Mouse (Mus musculus): ENCODE measurements at regions not wholly inside any gene's neighbourhood (a gene's known extent, or its start where the extent isn't known, plus 50 kb on each side); places are given as distances from the start of the nearest gene placed in this dataset.
"Not testable (repeated sequence)": the region's sequence is repeated elsewhere in the genome, so short reads cannot be mapped to it uniquely, and the experiment has no call there.

GRCm38 (mm10) chr3:31508471-31508870 lies 198.3 kb upstream of the Slc7a14 start:
- DNase-seq (ENCODE audit: low spot score): no peak
- 83% methylated on average over 4 of the region's 4 CpGs for whole genome bisulfite sequencing
- no peak overlapping the region for H3K27ac ChIP-seq
- peaks cover 2% of the 10 kb centered on the region; the same call in 1 of the 2 replicates for H3K9me3 ChIP-seq
- H3K4me1 ChIP-seq (replicated peaks): no peaks in the 10 kb centered on the region
- no peaks in the 10 kb centered on the region for H3K27me3 ChIP-seq (ENCODE audit: insufficient read depth, poor library complexity, severe bottlenecking)
- H3K4me3 ChIP-seq: no peak overlapping the region
- no peaks in the 10 kb centered on the region for H3K36me3 ChIP-seq

GRCm38 (mm10) chr3:31499201-31499968 lies 189.2 kb upstream of the Slc7a14 start:
- H3K4me1 ChIP-seq (replicated peaks): no peaks in the 10 kb centered on the region
- H3K27me3 ChIP-seq (ENCODE audit: insufficient read depth, poor library complexity, severe bottlenecking): no peaks in the 10 kb centered on the region
- no peak overlapping the region for H3K4me3 ChIP-seq
- H3K27ac ChIP-seq: no peak overlapping the region
- H3K36me3 ChIP-seq: no peaks in the 10 kb centered on the region
- peaks cover 16% of the 10 kb centered on the region; the same call in 1 of the 2 replicates for H3K9me3 ChIP-seq
- no peak for DNase-seq (ENCODE audit: low spot score)
- 80% methylated on average over 10 of the region's 10 CpGs for WGBS

DNA sequence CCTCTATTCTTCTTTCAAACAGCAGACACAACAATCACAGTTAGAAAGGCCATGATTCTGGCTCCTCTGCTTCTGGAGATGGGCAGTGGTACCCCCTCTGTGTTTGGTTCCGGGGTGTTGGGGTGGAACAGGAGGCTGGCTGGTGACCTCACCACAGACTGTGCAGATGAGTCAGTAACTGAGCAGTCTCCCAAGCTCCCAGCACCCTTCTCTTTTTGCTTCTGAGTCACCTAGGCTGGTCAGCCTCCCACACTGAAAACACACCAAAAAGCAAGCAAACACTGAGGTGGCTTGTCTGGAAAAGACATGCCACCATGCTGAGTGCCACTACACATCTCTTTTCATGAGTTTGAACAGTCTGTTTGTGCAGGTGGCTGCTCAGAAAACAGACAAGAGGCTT lies 185.1 kb upstream of the Slc7a14 start:
- Histone ChIP-seq H3K9me3 (peaks cover 16% of the 10 kb centered on the region; the same call in 1 of the 2 replicates), H3K4me3 (no peak overlapping the region), H3K4me1 (replicated peaks) (no peaks in the 10 kb centered on the region), H3K27me3 (ENCODE audit: insufficient read depth, poor library complexity, severe bottlenecking) (no peaks in the 10 kb centered on the region), H3K27ac (no peak overlapping the region), H3K36me3 (no peaks in the 10 kb centered on the region)
- WGBS: 90% methylated on average over 1 of the region's 1 CpGs
- DNase-seq (ENCODE audit: low spot score): no peak

DNA sequence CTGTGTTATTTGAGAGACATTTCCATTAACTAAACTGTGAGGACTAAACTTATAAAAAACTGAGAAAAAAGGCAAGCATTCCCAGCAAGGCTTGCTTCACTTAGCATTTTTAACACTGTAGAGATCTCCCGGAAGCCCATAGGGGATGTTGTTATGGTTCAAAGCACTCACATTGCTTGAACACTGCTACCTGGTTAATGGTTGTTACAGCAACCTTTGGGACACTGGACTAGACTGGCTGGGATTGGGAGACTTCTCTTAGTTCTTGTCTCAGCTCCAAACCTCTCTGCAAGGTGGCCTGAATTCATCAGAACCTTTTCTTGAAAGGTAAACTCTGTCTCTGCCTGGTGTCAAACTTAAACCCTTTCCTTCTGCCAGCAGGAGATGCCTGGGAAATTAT lies 184.5 kb upstream of the Slc7a14 start:
- DNase-seq (ENCODE audit: low spot score): no peak
- H3K4me3 ChIP-seq: no peak overlapping the region
- H3K36me3 ChIP-seq: no peaks in the 10 kb centered on the region
- no peak overlapping the region for H3K27ac ChIP-seq
- 95% methylated on average over 1 of the region's 1 CpGs for WGBS
- no peaks in the 10 kb centered on the region for H3K27me3 ChIP-seq (ENCODE audit: insufficient read depth, poor library complexity, severe bottlenecking)
- H3K4me1 ChIP-seq (replicated peaks): no peaks in the 10 kb centered on the region
- H3K9me3 ChIP-seq: peaks cover 16% of the 10 kb centered on the region; the same call in 1 of the 2 replicates

DNA sequence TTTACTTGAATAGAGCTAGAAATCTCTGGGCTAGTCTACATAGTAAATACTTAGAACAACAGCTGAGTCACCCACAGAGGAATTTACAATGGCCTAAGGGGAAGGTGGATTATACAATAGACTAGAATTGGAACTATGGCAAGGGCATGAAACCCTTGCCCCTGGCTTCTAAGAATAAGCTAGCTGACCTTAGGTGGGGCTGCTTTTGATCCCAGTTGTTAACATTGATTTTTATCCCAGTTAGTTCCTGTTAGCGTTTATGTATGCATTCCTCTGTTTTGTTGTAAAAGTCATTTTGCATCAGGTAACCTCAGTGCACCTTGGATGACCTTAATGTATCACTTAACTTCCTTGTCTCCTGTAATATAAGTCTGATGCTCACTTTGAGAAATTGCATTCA lies 181.6 kb upstream of the Slc7a14 start:
- DNase-seq (ENCODE audit: low spot score); H3K36me3 ChIP-seq; H3K4me3 ChIP-seq; H3K27me3 ChIP-seq (ENCODE audit: insufficient read depth, poor library complexity, severe bottlenecking); H3K4me1 ChIP-seq (replicated peaks); H3K27ac ChIP-seq: not testable (repeated sequence)
- peaks cover 13% of the 10 kb centered on the region; the same call in 1 of the 2 replicates for H3K9me3 ChIP-seq
- WGBS: 96% methylated on average over 1 of the region's 1 CpGs

- Histone ChIP-seq H3K36me3 (no peaks in the 10 kb centered on the region), H3K4me3 (no peak overlapping the region), H3K27me3 (ENCODE audit: insufficient read depth, poor library complexity, severe bottlenecking) (no peaks in the 10 kb centered on the region), H3K27ac (no peak overlapping the region), H3K9me3 (no peaks in the 10 kb centered on the region), H3K4me1 (replicated peaks) (no peaks in the 10 kb centered on the region)
- WGBS: 79% methylated on average over 6 of the region's 6 CpGs
- no peak for DNase-seq (ENCODE audit: low spot score)
These were observed 177.4 kb upstream of the Slc7a14 start for GRCm38 (mm10) chr3:31487596-31487995.

GRCm38 (mm10) chr3:31481964-31482363 lies 171.8 kb upstream of the Slc7a14 start:
- 70% methylated on average over 3 of the region's 3 CpGs for WGBS
- H3K4me3 ChIP-seq: no peak overlapping the region
- H3K9me3 ChIP-seq: no peaks in the 10 kb centered on the region
- no peak for DNase-seq (ENCODE audit: low spot score)
- H3K4me1 ChIP-seq (replicated peaks): no peaks in the 10 kb centered on the region
- H3K36me3 ChIP-seq: no peaks in the 10 kb centered on the region
- H3K27ac ChIP-seq: no peak overlapping the region
- H3K27me3 ChIP-seq (ENCODE audit: insufficient read depth, poor library complexity, severe bottlenecking): no peaks in the 10 kb centered on the region

- no peak for DNase-seq (ENCODE audit: low spot score)
- Histone ChIP-seq H3K27ac (no peak overlapping the region), H3K36me3 (no peaks in the 10 kb centered on the region), H3K4me3 (no peak overlapping the region), H3K9me3 (no peaks in the 10 kb centered on the region), H3K27me3 (ENCODE audit: insufficient read depth, poor library complexity, severe bottlenecking) (no peaks in the 10 kb centered on the region), H3K4me1 (replicated peaks) (no peaks in the 10 kb centered on the region)
- 50% methylated on average over 1 of the region's 1 CpGs for WGBS
These were observed 157.7 kb upstream of the Slc7a14 start for GRCm38 (mm10) chr3:31467882-31468281.

DNA sequence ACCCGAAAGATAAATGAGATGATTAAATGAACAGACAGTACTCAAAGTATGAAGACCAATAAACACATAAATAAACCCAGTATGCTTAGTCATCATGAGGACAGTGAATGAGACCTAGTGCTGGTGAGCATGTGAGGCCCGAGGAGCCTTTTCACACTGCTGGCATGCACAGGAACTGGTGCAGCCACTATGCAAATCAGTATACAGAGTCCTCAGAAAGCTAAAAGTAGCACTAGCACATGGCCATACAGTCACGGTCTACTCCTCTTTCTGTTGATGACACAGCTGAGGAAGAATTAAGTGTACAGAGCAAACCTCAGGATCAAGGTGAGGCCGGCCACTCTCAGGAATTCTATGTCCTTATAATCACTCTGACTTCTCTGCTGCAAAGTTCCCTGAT lies 154.1 kb upstream of the Slc7a14 start:
- no peak overlapping the region for H3K27ac ChIP-seq
- no peaks in the 10 kb centered on the region for H3K36me3 ChIP-seq
- no peaks in the 10 kb centered on the region for H3K9me3 ChIP-seq
- H3K4me1 ChIP-seq (replicated peaks): no peaks in the 10 kb centered on the region
- DNase-seq (ENCODE audit: low spot score): no peak
- no peaks in the 10 kb centered on the region for H3K27me3 ChIP-seq (ENCODE audit: insufficient read depth, poor library complexity, severe bottlenecking)
- 87% methylated on average over 4 of the region's 4 CpGs for WGBS
- H3K4me3 ChIP-seq: no peak overlapping the region

- Histone ChIP-seq H3K4me1 (replicated peaks) (0 out of 2 replicates have a peak, but pooled peaks cover 7% of the 10 kb centered on the region), H3K27me3 (ENCODE audit: insufficient read depth, poor library complexity, severe bottlenecking) (no peaks in the 10 kb centered on the region), H3K36me3 (no peaks in the 10 kb centered on the region), H3K27ac (no peak overlapping the region), H3K4me3 (no peak overlapping the region), H3K9me3 (0 out of 2 replicates have a peak, but pooled peaks cover under 1% of the 10 kb centered on the region)
- peak; percentile 53 for DNase-seq (ENCODE audit: low spot score)
- WGBS: 59% methylated on average over 5 of the region's 5 CpGs
These were observed 149.3 kb upstream of the Slc7a14 start for GRCm38 (mm10) chr3:31459456-31459855.

GRCm38 (mm10) chr3:31457938-31458337 lies 147.8 kb upstream of the Slc7a14 start:
- no peak for DNase-seq (ENCODE audit: low spot score)
- Histone ChIP-seq H3K9me3 (0 out of 2 replicates have a peak, but pooled peaks cover 7% of the 10 kb centered on the region), H3K4me3 (no peak overlapping the region), H3K27me3 (ENCODE audit: insufficient read depth, poor library complexity, severe bottlenecking) (no peaks in the 10 kb centered on the region), H3K27ac (no peak overlapping the region), H3K4me1 (replicated peaks) (0 out of 2 replicates have a peak, but pooled peaks cover 7% of the 10 kb centered on the region), H3K36me3 (no peaks in the 10 kb centered on the region)
- WGBS: 64% methylated on average over 3 of the region's 4 CpGs

- 0 out of 2 replicates have a peak, but pooled peaks cover 7% of the 10 kb centered on the region for H3K4me1 ChIP-seq (replicated peaks)
- no peak overlapping the region for H3K4me3 ChIP-seq
- DNase-seq (ENCODE audit: low spot score): no peak
- 0 out of 2 replicates have a peak, but pooled peaks cover 12% of the 10 kb centered on the region for H3K9me3 ChIP-seq
- 89% methylated on average over 5 of the region's 5 CpGs for WGBS
- H3K27me3 ChIP-seq (ENCODE audit: insufficient read depth, poor library complexity, severe bottlenecking): no peaks in the 10 kb centered on the region
- H3K27ac ChIP-seq: no peak overlapping the region
- no peaks in the 10 kb centered on the region for H3K36me3 ChIP-seq
These were observed 144.9 kb upstream of the Slc7a14 start for GRCm38 (mm10) chr3:31455031-31455430.

GRCm38 (mm10) chr3:31444861-31445260 lies 134.7 kb upstream of the Slc7a14 start:
- Histone ChIP-seq H3K4me1 (replicated peaks) (no peaks in the 10 kb centered on the region), H3K36me3 (no peaks in the 10 kb centered on the region), H3K9me3 (peaks cover 16% of the 10 kb centered on the region), H3K4me3 (no peak overlapping the region), H3K27ac (no peak overlapping the region), H3K27me3 (ENCODE audit: insufficient read depth, poor library complexity, severe bottlenecking) (no peaks in the 10 kb centered on the region)
- WGBS: 86% methylated on average over 1 of the region's 1 CpGs
- no peak for DNase-seq (ENCODE audit: low spot score)

Measured in hindbrain, embryonic 10.5 days (tissue).